Mouse (Mus musculus) neural tube, embryonic 15.5 days (tissue): Measurements from ENCODE around the gene Ly6g6c. TPM values are rescaled to one million over a fixed set of nuclear protein-coding genes. Genes with fewer than 3 reads are reported as not detected.

ENCODE experiments used
- ATAC-seq: fragments of 200-750 bp; cut with Nextera tagmentation; 2 replicates; pipeline ENCODE4 v1.8.0; 2017; ENCODE audit warnings: mild to moderate bottlenecking, moderate TSS enrichment, moderate library complexity; ENCODE audit not compliant: low FRiP score
- H3K27ac ChIP-seq: fragments of 300-500 bp; sonication (generic); replicated peaks from 2 replicates; pipeline ENCODE4 v1.5.1; 2015; ENCODE audit warnings: mild to moderate bottlenecking, inconsistent platforms
- H3K27me3 ChIP-seq: fragments of 300-500 bp; sonication (generic); replicated peaks from 2 replicates; pipeline ENCODE4 v1.6.1; 2015; ENCODE audit warnings: inconsistent platforms
- H3K36me3 ChIP-seq: fragments of 300-500 bp; sonication (generic); 2 replicates; pipeline ENCODE4 v1.6.1; 2015; ENCODE audit warnings: inconsistent platforms
- H3K4me1 ChIP-seq: fragments of 300-500 bp; sonication (generic); 2 replicates; pipeline ENCODE4 v1.6.1; 2015; ENCODE audit warnings: inconsistent platforms
- H3K4me2 ChIP-seq: fragments of 300-500 bp; sonication (generic); 2 replicates; pipeline ENCODE4 v1.6.1; 2015; ENCODE audit warnings: inconsistent platforms, mild to moderate bottlenecking, moderate library complexity
- H3K4me3 ChIP-seq: fragments of 300-500 bp; sonication (generic); replicated peaks from 2 replicates; pipeline ENCODE4 v1.5.1; 2015; ENCODE audit warnings: mild to moderate bottlenecking, inconsistent platforms
- H3K9ac ChIP-seq: fragments of 300-500 bp; sonication (generic); replicated peaks from 2 replicates; pipeline ENCODE4 v1.6.1; 2015; ENCODE audit warnings: mild to moderate bottlenecking, inconsistent platforms
- H3K9me3 ChIP-seq: fragments of 300-500 bp; sonication (generic); replicated peaks from 2 replicates; pipeline ENCODE4 v1.6.1; 2016; ENCODE audit warnings: inconsistent platforms
- WGBS: fragments of 180-500 bp; shearing (Covaris S2); methylation state at CpG from one replicate; pipeline ENCODE4 v1.1.7; 2015; ENCODE audit warnings: mixed read lengths; 5-methylcytosine and 5-hydroxymethylcytosine counted together
- polyA plus RNA-seq: library from polyadenylated mRNA; unstranded; fragments of >200 nt; fragmentation: Nextera tagmentation; extraction: Ambion mirVana; gene quantifications from 2 replicates; pipeline ENCODE4 v1.2.1, GENCODE M21; 2015

The Ly6g6c gene
- polyA plus RNA-seq, result 0.19 TPM in 1 of 2 replicates, not detected in the other

- Histone ChIP-seq H3K4me1 (peaks cover 27% of the 10 kb centered on the region), H3K4me2 (peak within 1 kb of the TSS; percentile 55), H3K9me3 (no peaks in the 10 kb centered on the region), H3K9ac (no peak within 1 kb of the TSS), H3K4me3 (peak within 1 kb of the TSS; percentile 21), H3K36me3 (peaks cover 16% of the 10 kb centered on the region), H3K27ac (no peak within 1 kb of the TSS), H3K27me3 (peaks cover 45% of the 10 kb centered on the region)
- ATAC-seq, result no peak
- 1% methylated on average over 48 of the region's 48 CpGs for WGBS
Observed at GRCm38 (mm10) chr17:35064951-35065947, at the start of gene Ly6g6c. Gene Ly6g6c (plus strand): TSS chr17:35065388.

GRCm38 (mm10) chr17:35016376-35016775 lies 48.8 kb upstream of the Ly6g6c start, which contains the start of gene Vwa7:
Gene Vwa7 (plus strand): TSS chr17:35016579.
- H3K4me2 ChIP-seq, result no peak within 1 kb of the TSS
- H3K4me1 ChIP-seq, result peaks cover 10% of the 10 kb centered on the region
- no peak within 1 kb of the TSS for H3K4me3 ChIP-seq
- no peaks in the 10 kb centered on the region for H3K27me3 ChIP-seq
- 0 out of 2 replicates have a peak within 1 kb of the TSS, but pooled peaks have one; percentile 7 for H3K9ac ChIP-seq
- peak; percentile 40; the same call in 1 of the 2 replicates for ATAC-seq
- WGBS, result 57% methylated on average over 12 of the region's 12 CpGs
- H3K36me3 ChIP-seq, result peaks cover 57% of the 10 kb centered on the region
- H3K27ac ChIP-seq, result no peak within 1 kb of the TSS
- H3K9me3 ChIP-seq, result no peaks in the 10 kb centered on the region

- H3K27me3 ChIP-seq, result no peaks in the 10 kb centered on the region
- 83% methylated on average over 10 of the region's 10 CpGs for WGBS
Observed at GRCm38 (mm10) chr17:35016791-35017705, 48.1 kb upstream of the Ly6g6c start.

GRCm38 (mm10) chr17:35017706-35018030 lies 47.5 kb upstream of the Ly6g6c start:
- Histone ChIP-seq H3K36me3 (peaks cover 44% of the 10 kb centered on the region), H3K4me3 (no peak overlapping the region)
- 78% methylated on average over 14 of the region's 14 CpGs for WGBS

More at GRCm38 (mm10) chr17:35016791-35017705, 48.1 kb upstream of the Ly6g6c start:
- Histone ChIP-seq H3K4me1 (peaks cover 13% of the 10 kb centered on the region), H3K4me2 (no peak overlapping the region), H3K36me3 (peaks cover 50% of the 10 kb centered on the region), H3K9ac (0 out of 2 replicates have a peak overlapping the region, but pooled peaks have one; percentile 7), H3K9me3 (no peaks in the 10 kb centered on the region), H3K4me3 (no peak overlapping the region), H3K27ac (no peak overlapping the region)
- no peak for ATAC-seq

GRCm38 (mm10) chr17:35018171-35018570 lies 47.0 kb upstream of the Ly6g6c start:
- H3K36me3 ChIP-seq, result peaks cover 39% of the 10 kb centered on the region
- H3K27ac ChIP-seq, result no peak overlapping the region

More at GRCm38 (mm10) chr17:35017706-35018030, 47.5 kb upstream of the Ly6g6c start:
- Histone ChIP-seq H3K4me1 (peaks cover 13% of the 10 kb centered on the region), H3K9me3 (no peaks in the 10 kb centered on the region), H3K9ac (no peak overlapping the region), H3K27ac (no peak overlapping the region), H3K4me2 (no peak overlapping the region), H3K27me3 (no peaks in the 10 kb centered on the region)
- no peak for ATAC-seq

GRCm38 (mm10) chr17:35019894-35020293 lies 45.3 kb upstream of the Ly6g6c start:
- H3K9me3 ChIP-seq, result no peaks in the 10 kb centered on the region
- H3K27ac ChIP-seq, result no peak overlapping the region
- H3K4me1 ChIP-seq, result peaks cover 13% of the 10 kb centered on the region
- 82% methylated on average over 11 of the region's 11 CpGs for WGBS
- no peak overlapping the region for H3K4me3 ChIP-seq
- peaks cover 22% of the 10 kb centered on the region for H3K36me3 ChIP-seq
- no peak overlapping the region for H3K9ac ChIP-seq
- no peaks in the 10 kb centered on the region for H3K27me3 ChIP-seq
- no peak for ATAC-seq
- H3K4me2 ChIP-seq, result no peak overlapping the region

More at GRCm38 (mm10) chr17:35018171-35018570, 47.0 kb upstream of the Ly6g6c start:
- H3K9ac ChIP-seq, result no peak overlapping the region
- H3K4me2 ChIP-seq, result no peak overlapping the region
- H3K4me3 ChIP-seq, result no peak overlapping the region
- H3K4me1 ChIP-seq, result peaks cover 13% of the 10 kb centered on the region
- H3K27me3 ChIP-seq, result no peaks in the 10 kb centered on the region
- H3K9me3 ChIP-seq, result no peaks in the 10 kb centered on the region
- WGBS, result 91% methylated on average over 3 of the region's 3 CpGs
- no peak for ATAC-seq

- Histone ChIP-seq H3K4me2 (no peak overlapping the region), H3K9me3 (no peaks in the 10 kb centered on the region), H3K4me1 (peaks cover 13% of the 10 kb centered on the region), H3K27me3 (no peaks in the 10 kb centered on the region), H3K27ac (no peak overlapping the region), H3K4me3 (no peak overlapping the region), H3K36me3 (peaks cover 15% of the 10 kb centered on the region), H3K9ac (no peak overlapping the region)
- 90% methylated on average over 8 of the region's 8 CpGs for WGBS
- ATAC-seq, result no peak
Observed at GRCm38 (mm10) chr17:35020551-35020950, 44.6 kb upstream of the Ly6g6c start.

GRCm38 (mm10) chr17:35021163-35021808 lies 43.9 kb upstream of the Ly6g6c start:
- peaks cover 15% of the 10 kb centered on the region for H3K4me1 ChIP-seq
- 9% methylated on average over 17 of the region's 17 CpGs for WGBS
- no peaks in the 10 kb centered on the region for H3K9me3 ChIP-seq
- no peaks in the 10 kb centered on the region for H3K27me3 ChIP-seq
- H3K27ac ChIP-seq, result no peak overlapping the region
- H3K4me3 ChIP-seq, result no peak overlapping the region
- H3K4me2 ChIP-seq, result peak overlapping the region; percentile 25
- ATAC-seq, result 0 out of 2 replicates have a peak, but pooled peaks have one; percentile 26
- H3K36me3 ChIP-seq, result peaks cover 8% of the 10 kb centered on the region
- H3K9ac ChIP-seq, result no peak overlapping the region

GRCm38 (mm10) chr17:35021842-35022477 lies 43.2 kb upstream of the Ly6g6c start:
- ATAC-seq, result no peak
- no peak overlapping the region for H3K9ac ChIP-seq
- peaks cover under 1% of the 10 kb centered on the region; the same call in 1 of the 2 replicates for H3K36me3 ChIP-seq
- no peak overlapping the region for H3K4me3 ChIP-seq
- H3K9me3 ChIP-seq, result no peaks in the 10 kb centered on the region
- WGBS, result 71% methylated on average over 6 of the region's 6 CpGs
- no peak overlapping the region for H3K4me2 ChIP-seq
- H3K27ac ChIP-seq, result no peak overlapping the region
- peaks cover 15% of the 10 kb centered on the region for H3K4me1 ChIP-seq
- H3K27me3 ChIP-seq, result no peaks in the 10 kb centered on the region

- no peak overlapping the region for H3K9ac ChIP-seq
- no peaks in the 10 kb centered on the region for H3K9me3 ChIP-seq
- H3K4me1 ChIP-seq, result peaks cover 19% of the 10 kb centered on the region
- 96% methylated on average over 8 of the region's 8 CpGs for WGBS
- H3K27me3 ChIP-seq, result no peaks in the 10 kb centered on the region
- no peak overlapping the region for H3K4me3 ChIP-seq
- ATAC-seq, result no peak
- H3K4me2 ChIP-seq, result no peak overlapping the region
- H3K27ac ChIP-seq, result no peak overlapping the region
- H3K36me3 ChIP-seq, result no peaks in the 10 kb centered on the region
Observed at GRCm38 (mm10) chr17:35022541-35023060, 42.6 kb upstream of the Ly6g6c start.
